Mouse (Mus musculus) limb, embryonic 11.5 days (tissue): ENCODE results near the gene 1700025G04Rik. TPM values are rescaled to one million over a fixed set of nuclear protein-coding genes. Genes with fewer than 3 reads are reported as not detected.

Source experiments
- ATAC-seq: fragments of 200-750 bp; cut with Nextera tagmentation; 2 replicates; pipeline ENCODE4 v1.8.0; 2017; ENCODE audit warnings: low read depth; ENCODE audit not compliant: insufficient number of reproducible peaks, low FRiP score, low TSS enrichment
- DNase-seq: peaks from one replicate; pipeline ENCODE4 v3.0.0-alpha.2; 2015; ENCODE audit warnings: low spot score
- H3K27ac ChIP-seq: fragments of 300-500 bp; sonication (generic); replicated peaks from 2 replicates; pipeline ENCODE4 v1.5.1; 2014; ENCODE audit warnings: low read depth, mild to moderate bottlenecking, low read length
- H3K27me3 ChIP-seq: fragments of 300-500 bp; sonication (generic); 2 replicates; pipeline ENCODE4 v1.6.1; 2014; ENCODE audit warnings: mild to moderate bottlenecking, low read length, mixed read lengths; ENCODE audit not compliant: control insufficient read depth, insufficient read depth
- H3K36me3 ChIP-seq: fragments of 300-500 bp; sonication (generic); 2 replicates; pipeline ENCODE4 v1.6.1; 2014; ENCODE audit warnings: mild to moderate bottlenecking, low read length, moderate library complexity, mixed read lengths; ENCODE audit not compliant: control insufficient read depth, insufficient read depth
- H3K4me1 ChIP-seq: fragments of 300-500 bp; sonication (generic); 2 replicates; pipeline ENCODE4 v1.6.1; 2014; ENCODE audit warnings: low read length, mixed read lengths; ENCODE audit not compliant: control insufficient read depth, insufficient read depth
- H3K4me2 ChIP-seq: fragments of 300-500 bp; sonication (generic); 2 replicates; pipeline ENCODE4 v1.6.1; 2014; ENCODE audit warnings: low read depth, mild to moderate bottlenecking, moderate library complexity; ENCODE audit not compliant: severe bottlenecking
- H3K4me3 ChIP-seq: fragments of 300-500 bp; sonication (generic); 2 replicates; pipeline ENCODE4 v1.5.1; 2014; ENCODE audit warnings: low read depth, low read length
- H3K9ac ChIP-seq: fragments of 300-500 bp; sonication (generic); 2 replicates; pipeline ENCODE4 v1.6.1; 2014; ENCODE audit warnings: mild to moderate bottlenecking, low read length
- H3K9me3 ChIP-seq: fragments of 300-500 bp; sonication (generic); 2 replicates; pipeline ENCODE4 v1.6.1; 2016; ENCODE audit warnings: low read length; ENCODE audit not compliant: control insufficient read depth
- WGBS: fragments of 180-500 bp; shearing (Covaris S2); extraction: QIAGEN DNeasy Blood & Tissue Kit; methylation state at CpG from one replicate; pipeline ENCODE4 v1.1.7; 2014; 5-methylcytosine and 5-hydroxymethylcytosine counted together
- polyA plus RNA-seq: library from polyadenylated mRNA; unstranded; fragments of >200 nt; fragmentation: Nextera tagmentation; extraction: Ambion mirVana; gene quantifications from 2 replicates; pipeline ENCODE4 v1.2.1, GENCODE M21; 2014

The 1700025G04Rik gene
- polyA plus RNA-seq, 1 experiment from 2014 or later = 18.6 TPM

DNA sequence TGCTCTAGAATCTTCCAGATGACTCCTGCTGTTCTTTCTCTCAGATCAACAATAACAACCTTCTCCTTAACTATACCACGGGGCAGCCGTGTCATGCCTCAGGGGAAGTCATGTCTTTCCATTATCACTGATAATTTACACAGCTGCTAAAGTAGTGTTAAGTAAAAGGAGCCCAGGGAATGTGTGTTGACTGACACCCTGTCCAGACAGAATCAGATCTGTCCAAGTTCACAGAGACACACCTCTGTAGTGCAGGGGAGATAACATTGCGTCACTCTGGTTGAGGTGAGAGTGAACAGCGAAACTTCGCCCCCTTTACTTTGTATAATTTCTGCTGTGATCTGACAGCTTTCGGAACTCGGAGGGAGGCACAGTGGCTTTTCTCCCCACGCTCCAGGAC lies 149.9 kb downstream of the 1700025G04Rik start:
- H3K27me3 ChIP-seq = no peaks in the 10 kb centered on the region
- no peak for ATAC-seq
- H3K9me3 ChIP-seq = no peaks in the 10 kb centered on the region
- no peak overlapping the region for H3K27ac ChIP-seq
- no peak overlapping the region for H3K4me2 ChIP-seq
- 64% methylated on average over 8 of the region's 8 CpGs for WGBS
- H3K9ac ChIP-seq = no peak overlapping the region
- H3K4me1 ChIP-seq = no peaks in the 10 kb centered on the region
- no peak overlapping the region for H3K4me3 ChIP-seq
- no peaks in the 10 kb centered on the region for H3K36me3 ChIP-seq
- DNase-seq = no peak

DNA sequence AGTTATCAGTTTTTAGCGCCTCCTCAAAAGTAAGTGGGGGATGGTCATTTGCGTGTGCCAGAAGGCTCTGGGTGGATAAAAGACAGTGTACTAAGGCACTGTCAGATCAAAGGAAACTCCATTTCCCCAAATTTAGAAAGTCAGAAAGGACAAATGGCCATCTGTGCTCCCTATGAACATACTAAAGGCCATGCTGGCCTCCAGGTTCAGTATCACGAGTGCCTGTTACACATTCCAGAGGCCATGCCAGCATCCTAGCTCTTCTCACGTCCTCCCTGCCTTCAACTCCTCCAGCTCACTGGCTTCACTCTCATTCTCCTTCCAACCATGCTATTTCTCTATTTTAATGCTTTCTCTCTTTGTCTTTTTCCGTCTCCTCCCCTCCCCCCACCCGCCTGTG lies 150.4 kb downstream of the 1700025G04Rik start:
- Histone ChIP-seq H3K4me3 (no peak overlapping the region), H3K9ac (no peak overlapping the region), H3K9me3 (no peaks in the 10 kb centered on the region), H3K4me1 (no peaks in the 10 kb centered on the region), H3K27ac (no peak overlapping the region), H3K27me3 (no peaks in the 10 kb centered on the region), H3K4me2 (no peak overlapping the region), H3K36me3 (no peaks in the 10 kb centered on the region)
- no peak for DNase-seq
- ATAC-seq = no peak
- 51% methylated on average over 6 of the region's 6 CpGs for WGBS

DNA sequence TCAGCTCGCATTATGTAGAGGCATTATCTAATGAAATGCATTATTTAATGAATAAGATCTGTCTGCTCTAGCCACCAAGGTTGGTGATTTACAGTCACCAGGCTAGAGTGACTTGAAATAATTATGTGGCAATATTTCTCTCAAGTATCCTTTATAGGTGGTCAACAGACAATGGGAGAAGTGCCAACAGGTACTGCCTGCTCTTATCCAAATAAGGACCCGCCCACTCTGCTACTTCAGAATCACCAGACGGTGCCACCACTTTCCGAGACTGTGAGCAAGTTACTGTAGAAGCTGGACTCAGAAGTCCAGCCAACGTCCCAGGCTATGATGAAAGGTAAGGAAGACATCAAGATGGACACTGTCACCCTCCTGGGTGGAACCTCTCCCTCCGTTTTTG lies 156.3 kb downstream of the 1700025G04Rik start:
- no peak for DNase-seq
- H3K9ac ChIP-seq = no peak overlapping the region
- no peaks in the 10 kb centered on the region for H3K27me3 ChIP-seq
- H3K4me3 ChIP-seq = no peak overlapping the region
- H3K9me3 ChIP-seq = no peaks in the 10 kb centered on the region
- no peaks in the 10 kb centered on the region for H3K4me1 ChIP-seq
- no peak for ATAC-seq
- no peak overlapping the region for H3K27ac ChIP-seq
- no peak overlapping the region for H3K4me2 ChIP-seq
- 90% methylated on average over 6 of the region's 6 CpGs for whole genome bisulfite sequencing
- no peaks in the 10 kb centered on the region for H3K36me3 ChIP-seq

DNA sequence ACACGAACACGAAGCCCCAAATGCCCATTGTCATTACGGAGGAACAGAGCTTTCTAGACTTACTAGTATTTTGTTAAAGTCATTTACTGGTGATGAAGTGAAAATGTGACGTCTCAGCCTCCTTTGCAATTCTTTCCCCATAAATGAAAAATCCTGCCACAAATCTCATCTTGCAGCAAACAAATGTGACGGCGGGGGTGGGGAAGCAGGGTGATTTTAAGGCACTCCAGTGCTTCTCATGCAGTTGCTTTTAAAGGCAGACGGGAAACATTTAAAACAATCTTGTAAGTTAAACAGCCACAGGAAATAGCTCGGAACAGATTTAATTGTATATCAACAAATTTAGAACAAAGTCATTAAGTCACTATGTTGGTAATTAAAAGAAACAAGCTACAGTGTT lies 163.1 kb downstream of the 1700025G04Rik start:
- no peaks in the 10 kb centered on the region for H3K9me3 ChIP-seq
- no peaks in the 10 kb centered on the region for H3K36me3 ChIP-seq
- no peak overlapping the region for H3K27ac ChIP-seq
- no peak overlapping the region for H3K4me3 ChIP-seq
- WGBS = 45% methylated on average over 8 of the region's 8 CpGs
- no peak overlapping the region for H3K9ac ChIP-seq
- H3K4me1 ChIP-seq = no peaks in the 10 kb centered on the region; the same call in 1 of the 2 replicates
- H3K27me3 ChIP-seq = no peaks in the 10 kb centered on the region
- H3K4me2 ChIP-seq = no peak overlapping the region
- DNase-seq = no peak
- ATAC-seq = no peak

DNA sequence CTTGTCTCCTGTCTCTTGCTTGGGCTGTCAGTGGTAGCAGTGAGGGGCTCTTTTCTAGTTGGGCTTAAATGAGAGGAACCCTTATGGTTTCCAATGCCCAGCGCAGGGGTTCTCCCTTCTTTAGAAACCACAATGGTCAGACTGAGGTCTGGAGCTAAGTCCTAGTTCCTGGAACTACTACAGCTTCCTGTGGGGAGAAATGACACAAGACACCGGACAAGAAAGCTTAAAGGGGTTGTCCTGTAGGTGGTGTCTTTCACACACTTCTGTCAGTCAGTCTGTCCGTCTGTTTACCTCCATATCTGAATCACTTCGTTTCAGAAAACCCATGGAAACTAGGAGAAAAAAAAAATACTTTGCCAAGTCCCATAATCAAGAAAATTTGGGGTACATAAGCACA lies 163.8 kb downstream of the 1700025G04Rik start:
- DNase-seq (no peak), ATAC-seq (no peak)
- no peaks in the 10 kb centered on the region for H3K36me3 ChIP-seq
- no peaks in the 10 kb centered on the region; the same call in 1 of the 2 replicates for H3K4me1 ChIP-seq
- no peak overlapping the region for H3K9ac ChIP-seq
- no peaks in the 10 kb centered on the region for H3K27me3 ChIP-seq
- no peak overlapping the region for H3K4me2 ChIP-seq
- H3K9me3 ChIP-seq = no peaks in the 10 kb centered on the region
- H3K4me3 ChIP-seq = no peak overlapping the region
- H3K27ac ChIP-seq = no peak overlapping the region
- 73% methylated on average over 4 of the region's 4 CpGs for WGBS

DNA sequence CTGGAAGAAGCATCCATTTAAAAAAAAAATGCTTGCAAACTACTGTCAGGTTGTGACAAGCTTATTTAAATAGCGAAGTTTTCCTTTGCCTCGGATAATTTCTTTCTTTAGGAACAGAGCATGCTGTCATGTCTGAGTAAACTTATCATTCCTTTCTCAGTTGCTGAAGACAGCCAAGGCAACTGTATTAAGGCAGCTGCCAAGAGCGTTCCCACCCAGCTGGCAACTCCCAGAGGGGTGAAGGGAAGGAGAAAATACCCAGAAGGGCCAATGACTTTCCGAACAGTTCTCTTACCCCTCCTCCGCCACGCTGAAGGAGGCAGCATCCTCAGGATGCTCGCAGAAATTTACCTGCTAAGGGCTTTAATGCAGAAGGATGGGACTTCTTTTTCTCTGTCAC lies 164.2 kb downstream of the 1700025G04Rik start:
- no peaks in the 10 kb centered on the region for H3K9me3 ChIP-seq
- DNase-seq (no peak), ATAC-seq (no peak)
- H3K9ac ChIP-seq = no peak overlapping the region
- no peaks in the 10 kb centered on the region for H3K27me3 ChIP-seq
- no peak overlapping the region for H3K4me3 ChIP-seq
- no peak overlapping the region for H3K27ac ChIP-seq
- no peak overlapping the region for H3K4me2 ChIP-seq
- H3K36me3 ChIP-seq = no peaks in the 10 kb centered on the region
- no peaks in the 10 kb centered on the region; the same call in 1 of the 2 replicates for H3K4me1 ChIP-seq
- 83% methylated on average over 7 of the region's 7 CpGs for WGBS

DNA sequence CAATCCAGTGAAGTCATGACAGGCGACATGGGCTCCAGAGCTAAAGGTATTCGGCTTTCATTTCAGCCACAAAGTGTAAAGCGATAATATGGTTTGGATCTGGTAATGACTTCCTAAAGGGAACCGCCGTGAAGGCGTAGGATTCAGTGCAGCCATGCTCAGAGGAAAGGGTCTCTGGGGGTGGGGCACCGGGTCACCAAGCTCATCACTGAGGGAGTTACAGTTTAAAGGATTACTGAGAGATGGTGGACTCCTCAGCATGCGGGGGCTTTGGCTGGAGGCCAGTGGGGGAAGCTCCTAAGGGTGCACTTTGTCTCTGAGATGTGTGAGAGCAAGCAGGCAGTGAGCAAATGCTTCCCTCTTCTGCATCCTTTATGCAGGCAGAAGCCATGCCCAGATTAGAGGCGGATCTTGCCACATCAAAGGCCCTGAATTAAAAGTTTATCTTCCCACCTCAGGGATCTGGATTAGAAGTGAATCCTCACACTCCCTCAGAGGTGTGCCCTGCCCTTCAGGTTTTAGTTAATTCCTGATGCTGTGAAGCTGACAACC lies 171.0 kb downstream of the 1700025G04Rik start:
- H3K36me3 ChIP-seq = no peaks in the 10 kb centered on the region

DNA sequence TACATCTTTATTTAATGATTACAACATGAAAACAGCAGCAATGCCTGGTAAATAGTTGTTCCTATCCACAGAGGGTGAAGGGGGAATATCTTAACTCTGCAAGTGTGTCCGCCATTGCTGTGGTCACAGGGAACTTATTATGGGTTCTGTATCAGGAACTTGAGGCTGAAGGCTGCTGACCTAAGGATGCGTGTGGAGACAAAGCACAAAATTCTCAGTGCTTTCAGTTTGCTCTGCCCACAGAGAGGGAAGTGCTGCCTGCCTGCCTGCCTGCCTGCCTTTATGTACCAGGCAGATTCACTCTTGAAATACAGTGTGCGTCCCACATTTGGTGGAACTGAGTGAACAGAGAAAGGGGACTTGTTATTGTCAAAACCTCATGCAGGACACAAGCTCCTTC lies 172.2 kb downstream of the 1700025G04Rik start:
- WGBS = 58% methylated on average over 3 of the region's 3 CpGs
- no peaks in the 10 kb centered on the region for H3K9me3 ChIP-seq
- DNase-seq (no peak), ATAC-seq (no peak)
- no peak overlapping the region for H3K9ac ChIP-seq
- no peak overlapping the region for H3K27ac ChIP-seq
- H3K4me3 ChIP-seq = no peak overlapping the region
- no peaks in the 10 kb centered on the region for H3K27me3 ChIP-seq
- H3K4me1 ChIP-seq = no peaks in the 10 kb centered on the region
- H3K4me2 ChIP-seq = no peak overlapping the region
- no peaks in the 10 kb centered on the region for H3K36me3 ChIP-seq

More for the DNA sequence above, 171.0 kb downstream of the 1700025G04Rik start:
- WGBS = 60% methylated on average over 9 of the region's 9 CpGs
- DNase-seq (no peak), ATAC-seq (no peak)
- Histone ChIP-seq H3K4me2 (no peak overlapping the region), H3K27ac (no peak overlapping the region), H3K9ac (no peak overlapping the region), H3K27me3 (no peaks in the 10 kb centered on the region), H3K4me3 (no peak overlapping the region), H3K9me3 (no peaks in the 10 kb centered on the region), H3K4me1 (no peaks in the 10 kb centered on the region)

DNA sequence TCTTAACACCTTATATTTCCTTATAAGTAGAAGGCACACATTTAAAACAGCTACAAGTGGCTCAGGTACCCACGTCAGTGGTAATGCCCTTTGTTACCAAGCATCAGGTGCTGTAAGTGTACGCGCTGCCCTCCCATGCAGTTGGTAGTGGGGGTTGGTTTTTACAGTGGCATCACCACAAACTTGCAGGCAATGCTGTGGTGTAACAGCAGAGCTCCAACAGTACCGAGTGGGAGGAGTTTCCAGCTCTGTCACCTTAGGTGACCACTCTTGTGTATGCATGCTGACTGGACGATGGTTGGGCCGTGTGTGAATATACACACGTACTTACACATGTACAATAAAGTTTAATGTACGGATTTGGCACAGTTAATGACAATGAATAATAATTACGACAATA lies 175.4 kb downstream of the 1700025G04Rik start:
- Histone ChIP-seq H3K27ac (no peak overlapping the region), H3K36me3 (no peaks in the 10 kb centered on the region), H3K4me1 (no peaks in the 10 kb centered on the region), H3K4me3 (no peak overlapping the region), H3K27me3 (no peaks in the 10 kb centered on the region), H3K4me2 (no peak overlapping the region), H3K9me3 (no peaks in the 10 kb centered on the region), H3K9ac (no peak overlapping the region)
- ATAC-seq (no peak), DNase-seq (no peak)
- 92% methylated on average over 9 of the region's 9 CpGs for WGBS
